Mouse (Mus musculus) hindbrain, postnatal 0 days (tissue): Measurements from ENCODE around the gene Caprin1. TPM values are rescaled to one million over a fixed set of nuclear protein-coding genes. Genes with fewer than 3 reads are reported as not detected.
A peak's percentile ranks its signal among the peaks of the same experiment; 100 is the strongest.

Source experiments
- ATAC-seq: fragments of 200-750 bp; cut with Nextera tagmentation; 2 replicates; pipeline ENCODE4 v1.8.0; 2017; ENCODE audit warnings: mild to moderate bottlenecking, moderate TSS enrichment, moderate library complexity
- DNase-seq: peaks from one replicate; pipeline ENCODE4 v3.0.0-alpha.2; 2015; ENCODE audit warnings: low spot score
- H3K27ac ChIP-seq: fragments of 300-500 bp; sonication (generic); 2 replicates; pipeline ENCODE4 v1.5.1; 2014; ENCODE audit warnings: mild to moderate bottlenecking
- H3K27me3 ChIP-seq: fragments of 300-500 bp; sonication (generic); 2 replicates; pipeline ENCODE4 v1.6.1; 2014; ENCODE audit warnings: low read length, mixed read lengths; ENCODE audit not compliant: insufficient read depth
- H3K36me3 ChIP-seq: fragments of 300-500 bp; sonication (generic); 2 replicates; pipeline ENCODE4 v1.6.1; 2014; ENCODE audit warnings: low read length, mixed read lengths; ENCODE audit not compliant: insufficient read depth
- H3K4me1 ChIP-seq: fragments of 300-500 bp; sonication (generic); 2 replicates; pipeline ENCODE4 v1.6.1; 2014; ENCODE audit warnings: antibody characterized with exemption, low read length, mixed read lengths; ENCODE audit not compliant: insufficient read depth
- H3K4me2 ChIP-seq: fragments of 300-500 bp; sonication (generic); 2 replicates; pipeline ENCODE4 v1.6.1; 2014; ENCODE audit warnings: low read depth, mild to moderate bottlenecking, low read length, moderate library complexity, mixed read lengths
- H3K4me3 ChIP-seq: fragments of 300-500 bp; sonication (generic); 2 replicates; pipeline ENCODE4 v1.5.1; 2014; ENCODE audit warnings: low read length
- H3K9ac ChIP-seq: fragments of 300-500 bp; sonication (generic); replicated peaks from 2 replicates; pipeline ENCODE4 v1.6.1; 2014; ENCODE audit warnings: mild to moderate bottlenecking, low read length, moderate library complexity, mixed read lengths
- H3K9me3 ChIP-seq: fragments of 300-500 bp; sonication (generic); 2 replicates; pipeline ENCODE4 v1.6.1; 2016; ENCODE audit warnings: low read length, mixed read lengths
- CTCF ChIP-seq: IDR thresholded peaks from 2 replicates; pipeline ENCODE4 v1.5.1; 2016; ENCODE audit warnings: antibody characterized with exemption, control low read depth, low read depth
- WGBS: fragments of 180-500 bp; shearing (Covaris S2); extraction: QIAGEN DNeasy Blood & Tissue Kit; methylation state at CpG from one replicate; pipeline ENCODE4 v1.1.7; 2014; 5-methylcytosine and 5-hydroxymethylcytosine counted together
- polyA plus RNA-seq: library from polyadenylated mRNA; unstranded; fragments of >200 nt; fragmentation: Nextera tagmentation; extraction: Ambion mirVana; gene quantifications from 2 replicates; pipeline ENCODE4 v1.2.1, GENCODE M21; 2015
- total RNA-seq: library from RNA; depleted of rRNA; stranded (reverse); fragments of >200 nt; gene quantifications from 2 replicates; pipeline ENCODE4 v1.2.3, GENCODE M21; 2014

Caprin1 gene
- total and polyA plus RNA-seq, 2 experiments from 2014 or later, result 210 to 296 TPM

DNA sequence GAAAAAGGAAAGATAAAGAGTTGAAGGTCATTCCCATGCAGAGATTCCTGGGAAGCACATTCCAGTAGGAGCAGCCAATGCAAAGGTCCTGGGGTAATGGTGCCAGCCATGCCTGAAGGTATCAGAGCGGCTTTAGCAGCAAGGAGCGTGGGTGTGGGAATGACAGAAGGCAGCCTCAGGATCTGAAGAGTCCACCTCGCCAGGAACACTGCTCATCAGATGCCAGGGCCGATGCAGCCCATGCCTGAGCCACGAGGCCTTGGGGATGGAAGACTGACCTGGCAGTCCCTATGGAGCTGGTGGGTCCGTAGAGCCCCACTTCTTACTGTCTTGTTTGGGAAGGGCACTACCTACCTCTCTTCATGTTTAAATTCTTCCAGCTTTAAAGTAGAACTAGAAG lies 45.7 kb downstream of the Caprin1 start:
- no peaks in the 10 kb centered on the region for H3K9me3 ChIP-seq
- H3K4me3 ChIP-seq, result no peak overlapping the region
- H3K9ac ChIP-seq, result no peak overlapping the region
- TF ChIP-seq CTCF, result no peak
- no peaks in the 10 kb centered on the region for H3K27me3 ChIP-seq
- no peaks in the 10 kb centered on the region for H3K4me1 ChIP-seq
- peaks cover 69% of the 10 kb centered on the region for H3K36me3 ChIP-seq
- no peak for DNase-seq
- 96% methylated on average over 6 of the region's 6 CpGs for WGBS
- no peak overlapping the region for H3K27ac ChIP-seq
- H3K4me2 ChIP-seq, result no peak overlapping the region
- ATAC-seq, result no peak

DNA sequence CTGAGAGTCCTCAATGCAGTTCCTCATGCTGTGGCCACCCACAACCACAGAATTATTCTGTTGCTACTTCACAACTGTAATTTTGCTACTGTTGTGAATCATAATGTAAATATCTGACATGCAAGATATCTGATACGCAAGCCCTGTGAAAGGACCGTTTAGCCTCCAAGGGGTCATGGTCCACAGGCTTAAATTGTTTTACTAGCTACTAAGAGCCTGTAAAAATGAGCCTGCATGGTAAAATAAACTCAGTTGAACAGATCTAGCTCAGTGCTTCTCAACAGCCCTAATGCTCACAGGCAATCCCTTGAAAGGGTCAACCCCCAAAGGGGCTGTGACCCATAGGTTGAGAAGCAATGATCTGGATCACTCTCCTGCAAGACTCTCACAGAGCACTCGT lies 48.4 kb downstream of the Caprin1 start:
- H3K27me3 ChIP-seq, result no peaks in the 10 kb centered on the region
- WGBS, result 96% methylated on average over 3 of the region's 3 CpGs
- H3K4me2 ChIP-seq, result no peak overlapping the region
- no peak for TF ChIP-seq CTCF
- no peak overlapping the region for H3K27ac ChIP-seq
- H3K4me1 ChIP-seq, result no peaks in the 10 kb centered on the region
- no peak overlapping the region for H3K4me3 ChIP-seq
- ATAC-seq (no peak), DNase-seq (no peak)
- H3K9ac ChIP-seq, result no peak overlapping the region
- peaks cover 55% of the 10 kb centered on the region for H3K36me3 ChIP-seq
- no peaks in the 10 kb centered on the region for H3K9me3 ChIP-seq

DNA sequence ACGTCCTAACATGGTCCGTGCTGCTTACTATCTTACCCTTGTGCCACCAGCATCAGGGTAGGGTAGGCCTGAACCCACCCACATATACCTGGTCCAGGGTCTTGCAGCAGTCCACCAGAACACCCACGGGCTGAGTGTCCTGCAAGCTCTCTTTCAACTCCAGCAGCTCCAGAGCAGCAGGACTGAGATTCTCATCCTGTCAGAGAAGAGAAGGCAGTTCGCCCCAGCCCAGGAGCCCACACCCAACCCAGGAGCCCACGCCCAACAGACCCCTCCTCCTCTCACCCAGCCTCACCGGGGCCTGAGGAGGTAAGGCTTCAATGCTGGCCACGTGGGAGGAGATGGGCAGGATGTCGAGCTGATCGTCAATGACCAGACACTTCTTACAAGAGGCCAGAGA lies 49.6 kb downstream of the Caprin1 start:
- no peaks in the 10 kb centered on the region for H3K9me3 ChIP-seq
- ATAC-seq (no peak), DNase-seq (no peak)
- H3K27me3 ChIP-seq, result no peaks in the 10 kb centered on the region
- no peak overlapping the region for H3K4me3 ChIP-seq
- H3K36me3 ChIP-seq, result peaks cover 56% of the 10 kb centered on the region
- H3K4me1 ChIP-seq, result no peaks in the 10 kb centered on the region
- H3K4me2 ChIP-seq, result no peak overlapping the region
- TF ChIP-seq CTCF, result no peak
- H3K9ac ChIP-seq, result no peak overlapping the region
- H3K27ac ChIP-seq, result no peak overlapping the region
- WGBS, result 92% methylated on average over 9 of the region's 9 CpGs

DNA sequence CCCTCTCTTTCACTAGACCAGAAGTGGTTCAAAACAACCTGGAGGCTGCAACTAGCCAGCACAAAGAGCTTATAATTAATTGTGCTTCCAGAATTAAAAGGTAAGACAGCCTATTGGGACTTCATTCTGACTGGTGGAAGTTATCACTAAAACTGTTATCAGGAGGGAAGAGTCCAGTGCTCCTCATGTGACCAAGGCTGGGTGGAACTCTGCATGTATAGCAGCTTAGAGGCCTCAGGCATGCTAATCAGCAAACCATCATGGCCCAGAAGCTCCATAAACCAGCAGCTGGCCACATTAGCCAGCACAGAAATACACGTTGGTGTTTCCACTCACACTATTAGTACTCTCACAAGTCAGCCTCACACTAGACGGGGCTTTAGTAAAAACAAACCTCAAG lies 50.7 kb downstream of the Caprin1 start:
- ATAC-seq (no peak), DNase-seq (no peak)
- H3K4me3 ChIP-seq, result no peak overlapping the region
- no peak for TF ChIP-seq CTCF
- no peak overlapping the region for H3K27ac ChIP-seq
- H3K4me1 ChIP-seq, result no peaks in the 10 kb centered on the region
- H3K36me3 ChIP-seq, result peaks cover 53% of the 10 kb centered on the region
- WGBS, result 93% methylated on average over 2 of the region's 2 CpGs
- H3K9me3 ChIP-seq, result no peaks in the 10 kb centered on the region
- H3K27me3 ChIP-seq, result no peaks in the 10 kb centered on the region
- no peak overlapping the region for H3K9ac ChIP-seq
- no peak overlapping the region for H3K4me2 ChIP-seq

DNA sequence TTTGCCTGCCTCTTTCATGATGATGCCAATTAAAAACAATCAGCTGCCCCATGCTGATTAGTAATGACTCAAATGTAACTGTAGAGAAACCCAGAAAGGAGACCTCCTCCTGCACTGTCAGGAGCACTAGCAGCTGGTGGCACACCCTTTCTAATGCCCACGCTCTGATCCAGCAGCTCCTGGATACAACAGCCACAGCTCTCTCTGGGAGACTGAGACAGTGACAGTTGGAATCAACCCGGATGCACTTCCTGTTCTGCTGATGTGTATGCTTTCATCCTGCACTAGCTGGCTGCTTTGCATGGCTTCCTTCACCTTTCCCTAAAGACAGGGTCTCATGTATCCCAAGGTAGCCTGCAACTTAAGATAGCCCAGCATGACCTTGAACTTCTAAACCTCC lies 51.4 kb downstream of the Caprin1 start:
- Histone ChIP-seq H3K36me3 (peaks cover 47% of the 10 kb centered on the region), H3K4me3 (no peak overlapping the region), H3K9ac (no peak overlapping the region), H3K9me3 (no peaks in the 10 kb centered on the region), H3K27me3 (no peaks in the 10 kb centered on the region), H3K4me2 (no peak overlapping the region), H3K27ac (no peak overlapping the region), H3K4me1 (no peaks in the 10 kb centered on the region)
- TF ChIP-seq CTCF, result no peak
- ATAC-seq (no peak), DNase-seq (no peak)
- WGBS, result 88% methylated on average over 2 of the region's 2 CpGs

DNA sequence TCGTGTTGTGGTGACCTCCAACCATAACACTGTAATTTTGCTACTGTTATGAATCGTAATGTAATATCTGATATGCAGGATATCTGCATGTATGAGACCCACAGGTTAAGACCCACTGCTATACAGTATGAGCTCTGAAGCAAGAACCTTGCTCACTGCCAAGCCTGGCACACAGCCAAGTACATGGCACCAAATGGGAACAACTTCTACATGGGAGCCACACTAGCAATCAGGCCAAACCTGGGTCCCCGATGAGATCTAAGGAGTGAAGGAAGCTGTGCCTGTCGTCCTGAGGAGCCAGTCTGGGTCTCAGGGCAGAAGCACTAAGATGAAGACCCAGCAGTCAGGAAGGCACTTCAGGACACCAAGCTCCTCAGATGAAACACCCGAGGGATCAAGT lies 52.0 kb downstream of the Caprin1 start:
- Histone ChIP-seq H3K4me2 (no peak overlapping the region), H3K27me3 (no peaks in the 10 kb centered on the region), H3K9me3 (no peaks in the 10 kb centered on the region), H3K27ac (no peak overlapping the region), H3K36me3 (peaks cover 40% of the 10 kb centered on the region; the same call in 1 of the 2 replicates), H3K9ac (no peak overlapping the region), H3K4me1 (no peaks in the 10 kb centered on the region), H3K4me3 (no peak overlapping the region)
- ATAC-seq (0 out of 2 replicates have a peak, but pooled peaks have one; percentile 12), DNase-seq (peak; percentile 49)
- no peak for TF ChIP-seq CTCF
- WGBS, result 74% methylated on average over 5 of the region's 5 CpGs

DNA sequence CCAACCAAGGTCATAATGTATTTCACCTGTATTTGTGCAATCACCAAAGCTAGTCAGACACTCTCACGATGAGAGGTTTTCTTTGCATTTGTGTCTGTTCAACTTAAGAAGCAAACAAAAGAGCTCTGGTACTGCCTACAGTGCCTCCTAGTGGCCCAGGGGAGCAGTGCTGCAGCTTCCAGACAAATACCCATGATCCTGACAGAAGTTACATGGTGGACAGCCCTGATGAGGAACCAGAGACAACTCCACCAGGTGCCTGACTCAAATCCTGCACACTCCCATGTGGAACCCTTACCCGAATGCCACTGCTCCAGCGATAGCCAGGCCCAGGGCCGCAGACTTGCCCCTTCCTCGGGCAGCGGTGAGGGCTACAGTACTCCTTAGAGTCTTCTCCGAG lies 53.5 kb downstream of the Caprin1 start:
- peaks cover 40% of the 10 kb centered on the region; the same call in 1 of the 2 replicates for H3K36me3 ChIP-seq

More for the DNA sequence above, 53.5 kb downstream of the Caprin1 start:
- Histone ChIP-seq H3K4me3 (no peak overlapping the region), H3K9ac (no peak overlapping the region), H3K4me1 (no peaks in the 10 kb centered on the region), H3K9me3 (no peaks in the 10 kb centered on the region), H3K4me2 (no peak overlapping the region), H3K27me3 (no peaks in the 10 kb centered on the region), H3K27ac (no peak overlapping the region)
- TF ChIP-seq CTCF, result peak; percentile 86
- WGBS, result 81% methylated on average over 7 of the region's 7 CpGs
- ATAC-seq (no peak), DNase-seq (peak; percentile 75)
